Mouse (Mus musculus) granulocyte monocyte progenitor cell, adult 5-6 weeks (primary cell): ENCODE data around the gene Csrnp2. TPM values are rescaled to one million over a fixed set of nuclear protein-coding genes. Genes with fewer than 3 reads are reported as not detected.
A peak's percentile ranks its signal among the peaks of the same experiment; 100 is the strongest.

Experiments
- ATAC-seq: replicated peaks from 2 replicates; pipeline ENCODE4 v1.8.0; 2016; ENCODE audit warnings: mild to moderate bottlenecking, moderate TSS enrichment, inconsistent platforms; ENCODE audit not compliant: poor library complexity, severe bottlenecking
- total RNA-seq, 2 experiments: library from RNA; stranded (forward) in 1 of 2; stranded (reverse) in 1 of 2; fragments of 200-712, 200-1000 nt in 1 of 2; fragments of >200 nt in 1 of 2; fragmentation: Nextera tagmentation in 1 of 2; gene quantifications; 2 replicates each; pipeline ENCODE4 v1.2.3; 2014 to 2017

Csrnp2 gene
- total RNA-seq, 2 experiments from 2014 or later, result 1.1 to 1.6 TPM

DNA sequence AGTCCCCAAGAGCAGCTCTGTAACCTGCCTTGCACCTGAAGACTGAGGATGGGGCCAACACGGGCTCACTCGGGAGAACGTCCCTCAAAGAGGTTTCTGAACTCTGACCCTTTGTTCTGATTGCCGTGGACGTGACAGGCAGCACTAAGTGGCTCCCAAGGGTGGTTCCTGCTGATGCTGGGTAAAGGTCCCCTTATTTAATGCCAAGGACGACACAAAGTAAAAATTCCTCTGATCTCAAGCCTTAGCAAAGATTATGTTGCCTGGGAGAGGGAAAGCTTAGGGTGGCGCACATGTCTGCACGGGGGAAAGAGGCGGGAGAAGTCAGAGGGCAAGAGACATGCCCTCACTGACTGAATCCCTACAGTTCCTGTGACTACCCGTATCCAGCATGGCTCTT is 58.8 kb downstream of the Csrnp2 start:
- ATAC-seq, result no peak

DNA sequence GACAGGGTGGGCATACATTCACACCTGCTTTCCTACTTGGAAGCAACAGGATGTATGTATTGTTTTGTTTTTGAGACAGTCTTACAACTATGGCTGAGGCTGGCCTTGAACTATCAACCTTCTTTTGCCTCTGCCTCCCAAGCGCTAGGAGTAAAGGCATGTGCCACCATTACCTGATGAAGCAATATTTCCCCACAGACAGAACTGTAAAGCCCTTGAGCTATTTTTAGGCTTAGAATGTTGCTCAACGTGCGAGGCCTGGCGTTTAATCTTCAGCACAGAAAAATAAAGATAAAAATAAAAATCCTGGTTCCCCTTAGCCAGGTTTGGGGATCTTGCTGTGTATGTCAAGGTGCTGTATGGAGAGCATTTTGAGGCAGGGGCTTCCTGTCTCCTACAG is 59.2 kb downstream of the Csrnp2 start:
- peak; percentile 71 for ATAC-seq

DNA sequence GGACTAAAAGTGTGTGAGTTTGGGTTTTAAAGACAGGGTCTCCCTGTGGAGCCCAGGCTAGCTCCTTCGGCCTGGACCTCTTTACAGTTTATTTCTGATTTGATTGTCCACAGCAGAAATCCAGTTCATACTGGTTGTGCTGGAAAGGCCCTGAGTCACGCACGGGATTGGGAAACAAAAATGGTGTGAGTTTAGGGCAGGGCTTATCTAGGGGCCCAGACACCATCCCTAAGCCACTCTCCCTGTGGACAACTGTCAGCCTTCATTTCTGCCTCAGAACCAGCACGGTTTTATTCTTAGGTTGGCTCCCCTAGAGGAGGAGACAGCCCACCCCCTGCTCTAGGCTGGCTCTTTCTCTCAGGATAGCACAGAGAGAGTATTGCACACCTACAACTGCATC is 62.1 kb downstream of the Csrnp2 start:
- ATAC-seq, result no peak

DNA sequence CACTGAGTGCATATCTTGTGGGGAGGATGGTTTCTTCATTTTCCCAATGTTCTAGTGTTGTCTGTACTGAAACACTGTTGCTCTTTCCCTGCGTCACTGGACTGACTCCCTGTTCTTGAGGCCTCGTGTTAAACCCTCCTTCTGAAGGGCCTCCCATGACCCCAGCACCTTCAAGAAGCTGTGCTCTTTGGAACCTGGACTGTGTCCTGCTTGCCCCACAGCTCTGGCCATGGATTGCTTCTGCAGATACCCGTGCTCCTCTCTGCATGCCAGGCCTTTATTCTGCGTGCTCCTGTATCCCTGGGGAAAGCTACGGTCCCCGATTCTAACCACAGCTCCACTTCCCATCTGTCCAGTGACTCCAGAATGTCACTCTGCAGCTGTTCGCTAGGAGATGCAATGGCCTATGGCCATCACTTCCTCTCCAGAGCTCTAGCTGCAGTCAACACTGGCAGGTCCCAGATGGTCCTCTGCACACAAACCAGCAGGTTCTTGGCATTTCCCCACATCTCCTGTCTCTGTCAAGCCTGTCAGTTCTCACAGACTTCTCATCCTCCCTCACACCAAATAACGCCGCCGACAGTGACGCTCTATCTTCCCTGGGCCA is 65.2 kb downstream of the Csrnp2 start:
- ATAC-seq, result peak; percentile 30

Other genes with a start within 250 kb of the Csrnp2 start
- gene Tmprss12, start 214.7 kb downstream of the Csrnp2 start, total RNA-seq (2014; fragmentation: Nextera tagmentation), result not detected in 2 replicates
- not detected in 2 replicates for gene Tmprss12, start 214.7 kb downstream of the Csrnp2 start, total RNA-seq (2017)
- gene Mettl7a1, start 191.3 kb downstream of the Csrnp2 start, total RNA-seq (2014; fragmentation: Nextera tagmentation), result 24.4 and 27.4 TPM in 2 replicates
- gene Mettl7a1, start 191.3 kb downstream of the Csrnp2 start, total RNA-seq (2017), result 50.9 and 53.6 TPM in 2 replicates
- gene Mettl7a3, start 160.6 kb downstream of the Csrnp2 start, total RNA-seq (2014; fragmentation: Nextera tagmentation), result not detected in 2 replicates
- gene Mettl7a3, start 160.6 kb downstream of the Csrnp2 start, total RNA-seq (2017), result not detected in 2 replicates
- not detected in 2 replicates for gene Methig1, start 142.3 kb downstream of the Csrnp2 start, total RNA-seq (2014; fragmentation: Nextera tagmentation)
- not detected in 2 replicates for gene Methig1, start 142.3 kb downstream of the Csrnp2 start, total RNA-seq (2017)
- gene Mettl7a2, start 142.3 kb downstream of the Csrnp2 start, total RNA-seq (2014; fragmentation: Nextera tagmentation), result not detected in 2 replicates
- not detected in 2 replicates for gene Mettl7a2, start 142.3 kb downstream of the Csrnp2 start, total RNA-seq (2017)
- not detected in 2 replicates for gene Higd1c, start 130.9 kb downstream of the Csrnp2 start, total RNA-seq (2014; fragmentation: Nextera tagmentation)
- not detected in 2 replicates for gene Higd1c, start 130.9 kb downstream of the Csrnp2 start, total RNA-seq (2017)
- not detected in 2 replicates for gene Gm5475, start 73.3 kb downstream of the Csrnp2 start, total RNA-seq (2014; fragmentation: Nextera tagmentation)
- gene Gm5475, start 73.3 kb downstream of the Csrnp2 start, total RNA-seq (2017), result not detected in 2 replicates
- 10.2 and 10.3 TPM in 2 replicates for gene Slc11a2, start 70.4 kb downstream of the Csrnp2 start, total RNA-seq (2014; fragmentation: Nextera tagmentation)
- 8.6 and 8.9 TPM in 2 replicates for gene Slc11a2, start 70.4 kb downstream of the Csrnp2 start, total RNA-seq (2017)
- 42.5 and 46.2 TPM in 2 replicates for gene Letmd1, start 26.5 kb downstream of the Csrnp2 start, total RNA-seq (2014; fragmentation: Nextera tagmentation)
- 25.7 and 34.0 TPM in 2 replicates for gene Letmd1, start 26.5 kb downstream of the Csrnp2 start, total RNA-seq (2017)
- gene Tfcp2, start 56.5 kb upstream of the Csrnp2 start, total RNA-seq (2014; fragmentation: Nextera tagmentation), result 4.9 and 12.8 TPM in 2 replicates
- gene Tfcp2, start 56.5 kb upstream of the Csrnp2 start, total RNA-seq (2017), result 8.3 and 10.0 TPM in 2 replicates
- gene Pou6f1, start 104.5 kb upstream of the Csrnp2 start, total RNA-seq (2014; fragmentation: Nextera tagmentation), result not detected in 2 replicates
- gene Pou6f1, start 104.5 kb upstream of the Csrnp2 start, total RNA-seq (2017), result 0.46 TPM in 1 of 2 replicates, not detected in the other
- 252 and 291 TPM in 2 replicates for gene Dazap2, start 119.9 kb upstream of the Csrnp2 start, total RNA-seq (2014; fragmentation: Nextera tagmentation)
- 155 and 168 TPM in 2 replicates for gene Dazap2, start 119.9 kb upstream of the Csrnp2 start, total RNA-seq (2017)
- gene Smagp, start 141.5 kb upstream of the Csrnp2 start, total RNA-seq (2014; fragmentation: Nextera tagmentation), result 5.4 and 6.1 TPM in 2 replicates
- not detected in 2 replicates for gene Smagp, start 141.5 kb upstream of the Csrnp2 start, total RNA-seq (2017)
- gene Bin2, start 174.1 kb upstream of the Csrnp2 start, total RNA-seq (2014; fragmentation: Nextera tagmentation), result 114 TPM in 2 replicates
- gene Bin2, start 174.1 kb upstream of the Csrnp2 start, total RNA-seq (2017), result 98.3 and 98.8 TPM in 2 replicates
- gene Cela1, start 192.4 kb upstream of the Csrnp2 start, total RNA-seq (2014; fragmentation: Nextera tagmentation), result 4.7 and 7.9 TPM in 2 replicates
- gene Cela1, start 192.4 kb upstream of the Csrnp2 start, total RNA-seq (2017), result 2.3 and 2.5 TPM in 2 replicates
- 25.4 and 27.4 TPM in 2 replicates for gene Galnt6, start 233.9 kb upstream of the Csrnp2 start, total RNA-seq (2014; fragmentation: Nextera tagmentation)
- gene Galnt6, start 233.9 kb upstream of the Csrnp2 start, total RNA-seq (2017), result 32.5 and 44.6 TPM in 2 replicates